Mouse (Mus musculus) yolk sac, embryonic 10.5 days (tissue): ENCODE data around the gene Smarca2.
"Not testable (repeated sequence)": the region's sequence is repeated elsewhere in the genome, so short reads cannot be mapped to it uniquely, and the experiment has no call there.

Experiments
- DNase-seq: peaks from one replicate; pipeline ENCODE4 v3.0.0-alpha.2; 2017; ENCODE audit warnings: low spot score

Smarca2 gene

DNA sequence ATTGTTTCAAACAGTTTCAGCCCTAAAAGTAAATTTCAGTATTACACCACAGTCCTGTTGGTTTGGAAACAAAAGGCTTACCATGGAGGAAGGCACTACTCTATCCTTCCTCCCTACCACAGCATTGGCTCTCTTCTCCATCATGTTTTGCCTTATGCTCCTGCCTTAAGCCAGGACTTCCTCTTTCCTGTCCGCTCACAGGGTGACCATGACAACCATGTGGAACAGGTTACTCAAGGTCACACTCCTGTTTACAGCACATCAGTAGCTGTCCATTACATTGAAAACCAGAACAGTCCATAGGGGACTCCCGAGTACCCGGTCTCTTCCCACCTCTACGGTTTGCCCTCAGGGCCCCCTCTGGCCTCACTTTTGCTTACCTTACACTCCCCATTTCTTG, 92.3 kb downstream of the Smarca2 start:
- no peak for DNase-seq

DNA sequence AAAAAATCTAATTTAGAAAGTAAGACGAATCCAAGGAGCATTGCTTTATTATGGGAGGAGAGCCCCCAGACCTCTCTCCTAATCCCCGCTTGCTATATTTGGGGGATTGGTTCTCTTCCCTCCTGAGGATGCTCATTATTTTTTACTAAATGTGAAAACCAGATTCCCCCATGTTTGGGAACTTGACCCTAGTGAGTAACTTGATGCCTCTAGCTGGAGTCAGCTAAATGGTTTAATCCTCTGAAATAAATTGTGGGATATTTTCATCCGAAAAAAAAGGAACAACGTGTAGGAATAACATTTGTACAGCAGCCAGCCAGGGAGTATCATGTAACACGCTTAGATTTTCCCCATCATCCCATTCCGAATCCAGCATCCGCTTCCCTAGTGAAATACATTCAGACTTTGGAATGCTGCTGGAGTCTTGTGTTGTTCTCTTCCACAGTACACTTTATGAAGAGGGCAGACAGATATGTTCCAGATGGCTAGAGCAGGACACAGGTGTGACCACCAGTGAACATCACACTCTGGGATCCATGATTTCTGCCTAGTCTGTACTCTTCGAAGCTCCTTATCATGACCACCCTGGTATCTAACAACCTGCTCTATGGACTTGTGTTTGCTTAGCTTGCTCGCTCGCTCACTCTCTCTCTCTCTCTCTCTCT, 99.8 kb downstream of the Smarca2 start:
- no peak for DNase-seq

GRCm38 (mm10) chr19:26706910-26707309, 102.1 kb downstream of the Smarca2 start:
- no peak for DNase-seq

DNA sequence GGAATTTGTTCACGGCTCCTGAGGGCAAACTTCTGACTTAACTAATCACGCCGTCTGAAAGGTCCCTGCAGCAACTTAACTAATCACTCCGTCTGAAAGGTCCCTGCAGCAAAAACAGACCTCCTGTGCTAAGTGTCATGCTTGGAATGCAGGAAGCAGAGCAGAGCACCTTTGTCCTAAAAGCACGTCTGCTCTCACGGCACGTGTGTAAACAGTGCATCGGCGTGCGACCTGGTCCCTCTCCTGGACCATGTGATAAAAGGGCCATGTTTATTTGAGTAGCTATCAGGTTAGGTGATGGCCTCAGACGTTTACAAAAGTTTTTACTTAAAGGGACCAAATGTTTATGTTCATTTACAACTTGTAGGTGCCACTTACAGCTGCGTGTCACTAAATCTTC, 104.2 kb downstream of the Smarca2 start:
- DNase-seq, result peak; percentile 62

DNA sequence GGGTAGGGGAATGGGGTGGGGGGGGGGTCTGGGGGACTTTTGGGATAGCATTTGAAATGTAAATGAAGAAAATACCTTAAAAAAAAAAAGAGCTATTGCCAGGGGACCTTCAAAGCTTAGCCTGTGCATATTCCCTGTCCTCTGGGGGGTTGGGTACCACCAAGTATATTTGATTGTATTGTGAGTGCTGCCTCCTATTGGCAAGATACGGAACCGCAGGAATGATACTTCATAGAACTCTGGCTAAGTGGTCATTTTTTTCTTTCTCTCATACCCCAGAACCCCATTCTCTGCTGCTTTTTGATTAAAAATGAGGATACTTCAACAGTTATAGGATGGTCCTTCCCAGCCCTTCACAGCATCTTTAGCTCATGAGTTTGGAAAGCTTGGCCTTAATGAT, 106.4 kb downstream of the Smarca2 start:
- no peak for DNase-seq

- DNase-seq, result no peak
Observed at GRCm38 (mm10) chr19:26716217-26716616, 111.4 kb downstream of the Smarca2 start.

GRCm38 (mm10) chr19:26718221-26718620, 113.4 kb downstream of the Smarca2 start:
- DNase-seq, result no peak

DNA sequence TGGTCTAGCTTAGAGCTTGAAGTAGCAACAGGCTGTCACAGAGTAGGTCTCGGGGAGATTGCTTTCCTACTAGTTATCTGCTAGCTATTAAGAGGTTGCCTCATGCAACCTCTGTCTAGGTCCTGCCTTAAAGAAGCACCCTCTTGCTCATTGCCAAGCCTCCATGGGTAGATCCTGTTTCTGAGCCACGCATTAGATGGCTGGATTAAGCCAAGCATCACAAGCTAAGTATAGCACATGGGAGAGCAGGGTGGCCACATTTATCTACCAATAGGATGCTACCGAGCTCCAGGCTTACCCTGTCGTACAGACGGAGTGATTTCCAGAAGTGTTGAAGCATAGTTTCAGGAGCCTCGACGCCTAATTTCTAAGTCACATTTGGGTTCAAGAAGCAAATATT, 114.3 kb downstream of the Smarca2 start:
- DNase-seq, result no peak

DNA sequence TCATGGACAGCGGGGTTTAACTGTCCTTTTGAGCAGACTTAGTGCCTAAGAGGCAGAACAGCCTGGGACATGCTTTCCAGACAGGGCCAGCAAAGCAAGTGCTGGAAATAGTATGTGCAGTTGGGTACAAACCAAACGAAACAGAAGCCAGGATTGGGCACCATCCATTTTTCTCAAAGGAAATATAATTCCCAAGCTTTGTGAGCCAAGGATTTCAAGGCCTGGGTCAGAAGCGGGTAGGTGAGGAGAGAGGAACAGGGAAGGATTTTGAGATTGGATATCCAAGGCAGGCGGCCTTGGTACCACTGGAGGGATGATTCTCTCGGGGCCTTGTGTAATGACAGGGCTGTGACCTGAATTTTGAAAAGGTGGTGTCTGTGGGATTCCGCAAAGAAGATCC, 116.9 kb downstream of the Smarca2 start:
- no peak for DNase-seq

- DNase-seq, result no peak
Observed at GRCm38 (mm10) chr19:26723899-26724298, 119.0 kb downstream of the Smarca2 start.

DNA sequence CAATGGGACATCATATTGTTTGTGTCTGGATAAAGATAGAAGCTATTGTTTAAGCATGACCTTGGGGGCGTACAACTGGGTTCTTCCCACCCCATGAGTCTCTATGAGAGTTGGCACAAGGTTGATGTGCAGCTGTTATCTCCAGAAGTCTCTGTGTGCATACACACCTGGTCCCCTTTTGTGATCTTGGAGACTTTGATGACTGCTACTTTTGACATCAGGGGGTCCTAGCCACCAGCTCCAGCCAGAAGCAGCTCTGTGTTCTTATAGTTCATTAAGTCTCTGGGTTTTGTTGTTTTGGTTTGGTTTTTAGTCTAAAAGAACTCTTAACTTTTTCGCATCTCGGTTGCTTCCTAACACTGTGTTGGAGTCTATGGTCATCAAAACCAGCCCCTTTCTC, 119.8 kb downstream of the Smarca2 start:
- DNase-seq, result no peak

DNA sequence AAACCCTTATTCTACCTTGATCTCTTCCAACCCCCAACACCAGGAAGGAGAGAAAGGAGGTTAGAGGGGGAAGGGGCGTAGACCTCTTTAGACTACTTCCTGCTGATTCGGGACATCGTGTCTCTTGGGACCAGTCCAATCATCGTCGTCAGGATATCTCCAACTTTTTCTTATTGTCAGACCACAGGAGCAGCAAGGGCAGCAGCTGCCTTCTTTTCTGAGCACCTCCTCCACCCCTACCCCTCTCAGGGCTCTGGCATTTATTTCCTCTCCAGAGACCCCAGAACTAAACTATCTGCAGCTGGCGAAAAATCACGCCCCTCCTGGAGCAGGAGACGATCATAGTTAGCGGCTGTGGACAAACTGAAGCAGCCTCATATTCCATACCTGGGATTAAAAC, 122.9 kb downstream of the Smarca2 start:
- DNase-seq, result no peak

DNA sequence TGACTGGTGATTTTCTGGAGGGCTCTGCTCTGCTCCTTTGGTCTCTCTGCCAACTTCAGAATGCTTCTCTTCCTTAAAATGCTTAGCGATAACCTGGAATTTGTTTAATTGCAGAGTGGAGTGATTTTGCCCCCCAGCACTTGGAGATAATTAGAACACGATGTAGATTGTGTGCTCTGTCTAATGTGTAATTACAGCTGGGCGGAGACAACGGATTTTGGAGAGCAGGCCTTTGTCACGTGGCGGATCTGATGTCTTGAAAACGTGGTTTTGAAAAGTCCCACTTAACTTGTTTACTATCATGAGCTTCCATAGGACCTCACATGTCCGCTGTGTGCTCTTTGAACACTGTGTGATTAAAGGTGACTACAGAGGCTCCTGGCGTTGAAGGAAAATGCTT, 125.6 kb downstream of the Smarca2 start:
- DNase-seq, result no peak

GRCm38 (mm10) chr19:26731121-26731520, 126.3 kb downstream of the Smarca2 start:
- no peak for DNase-seq

- no peak for DNase-seq
Observed at GRCm38 (mm10) chr19:26731809-26732208, 127.0 kb downstream of the Smarca2 start.

DNA sequence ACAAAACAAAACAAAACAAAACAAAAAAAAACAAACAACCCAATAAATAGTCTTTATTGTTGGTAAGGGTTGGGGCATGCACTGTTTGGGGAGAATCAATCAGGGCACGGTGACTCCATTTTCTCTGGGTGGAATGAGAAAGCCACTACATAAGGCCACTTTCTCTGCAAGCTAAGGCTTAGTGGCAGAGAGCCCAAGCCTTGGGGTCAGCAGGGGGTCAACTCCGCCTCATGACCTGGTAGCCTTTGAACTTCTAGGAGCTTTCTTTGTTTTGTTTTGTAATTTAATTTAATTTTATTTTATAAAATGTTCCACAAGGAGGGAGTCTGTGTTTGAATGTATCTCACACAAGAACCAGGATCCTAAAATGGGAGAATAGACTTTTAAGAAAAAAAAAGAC, 128.2 kb downstream of the Smarca2 start:
- no peak for DNase-seq

DNA sequence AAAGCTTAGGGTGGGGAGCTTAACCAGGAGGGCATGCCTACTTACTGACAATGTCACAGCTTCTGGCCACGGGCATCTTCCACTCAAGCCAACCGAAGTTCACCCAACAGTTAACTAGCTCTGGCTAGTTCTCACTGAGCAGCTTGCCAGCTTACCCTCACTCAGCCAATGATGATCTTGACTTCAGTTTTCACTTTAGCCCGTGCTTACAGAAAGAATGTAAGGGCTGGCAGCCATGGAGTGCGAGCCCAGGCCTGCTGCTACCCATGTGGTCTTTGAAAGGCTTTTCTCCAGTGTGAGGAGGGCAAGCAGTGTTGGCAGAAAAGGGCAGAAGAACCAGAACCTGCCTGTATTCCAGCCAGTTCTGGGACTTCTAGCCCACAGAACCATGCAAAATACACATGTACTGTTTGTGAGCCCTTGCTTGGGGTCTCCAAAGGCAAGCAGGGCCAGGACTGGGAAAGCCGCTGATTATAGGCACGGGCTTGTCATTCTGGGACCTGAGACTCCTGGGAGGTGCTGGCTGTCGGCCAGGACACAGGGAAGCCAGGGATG, 128.8 kb downstream of the Smarca2 start:
- DNase-seq, result no peak

- no peak for DNase-seq
Observed at GRCm38 (mm10) chr19:26734704-26735109, 129.9 kb downstream of the Smarca2 start.

DNA sequence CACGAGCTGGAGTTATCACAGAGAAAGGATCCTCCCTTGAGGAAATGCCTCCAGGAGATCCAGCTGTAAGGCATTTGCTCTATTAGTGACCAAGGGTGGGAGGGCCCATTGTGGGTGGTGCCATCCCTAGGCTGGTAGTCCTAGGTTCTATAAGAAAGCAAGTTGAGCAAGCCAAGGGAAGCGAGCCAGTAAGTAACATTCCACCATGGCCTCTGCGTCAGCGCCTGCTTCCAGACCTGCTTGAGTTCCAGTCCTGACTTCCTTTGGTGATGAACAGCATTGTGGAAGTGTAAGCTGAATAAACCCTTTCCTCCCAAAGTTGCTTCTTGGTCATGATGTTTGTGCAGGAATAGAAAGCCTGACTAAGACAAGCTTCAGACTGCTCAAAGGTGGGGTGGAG, 140.2 kb downstream of the Smarca2 start:
- not testable (repeated sequence) for DNase-seq

DNA sequence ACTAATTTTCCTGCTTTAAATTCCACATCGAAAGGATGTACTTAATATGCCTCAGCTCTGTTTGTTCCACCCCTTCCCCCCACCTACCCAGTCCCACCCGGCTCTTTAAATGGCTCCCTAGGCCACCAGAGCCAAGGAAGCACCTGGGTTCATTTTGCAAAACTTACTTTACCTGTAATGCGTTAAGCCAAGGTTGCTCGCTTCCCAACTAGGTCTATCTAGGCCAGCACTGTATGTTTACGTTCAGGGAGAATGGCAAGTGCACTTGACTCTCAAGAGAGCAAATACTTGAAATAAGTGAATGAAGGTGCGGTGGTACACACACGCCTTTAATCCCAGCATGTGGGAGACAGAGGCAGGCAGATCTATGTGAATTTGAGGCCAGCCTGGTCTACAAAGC, 140.7 kb downstream of the Smarca2 start:
- DNase-seq, result no peak

- no peak for DNase-seq
Observed at GRCm38 (mm10) chr19:26746290-26746689, 141.4 kb downstream of the Smarca2 start.

DNA sequence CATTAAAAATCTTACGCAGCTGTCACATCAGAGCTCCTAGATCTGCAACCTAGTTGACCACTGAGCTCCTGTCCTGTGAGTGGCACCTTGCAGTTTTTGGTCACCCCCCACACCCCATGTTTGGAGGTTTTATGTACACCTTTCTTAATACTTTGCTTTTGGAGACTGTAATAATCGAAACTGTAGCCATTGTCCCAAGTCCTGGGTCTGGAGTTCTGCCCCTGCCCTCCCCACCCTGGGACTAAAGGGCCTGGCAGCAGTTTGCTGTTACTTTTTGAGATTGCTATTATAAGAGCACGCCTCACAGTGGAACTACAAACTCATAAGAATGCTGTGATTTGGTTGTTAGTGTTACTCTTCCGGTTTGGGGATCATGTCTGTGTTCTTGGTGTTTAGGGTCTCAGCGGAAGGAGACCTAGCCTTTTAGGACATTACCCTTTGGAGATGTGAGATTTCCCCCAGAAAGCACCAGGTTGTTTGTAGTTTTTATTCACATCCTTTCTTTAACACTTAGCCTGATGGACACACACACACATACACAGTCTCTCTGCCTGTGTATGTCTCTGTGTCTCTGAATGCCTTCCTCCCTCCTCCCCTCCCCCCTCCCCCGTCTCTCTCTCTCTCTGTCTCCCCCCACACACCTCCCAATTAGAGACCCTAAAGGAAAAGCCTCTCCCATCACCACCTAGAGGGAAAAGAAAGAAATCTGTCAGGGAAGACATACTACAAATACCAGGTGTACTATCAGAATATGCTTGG, 142.0 kb downstream of the Smarca2 start:
- no peak for DNase-seq
